Mouse (Mus musculus): ENCODE measurements around the gene Tfap4.
A peak's percentile ranks its signal among the peaks of the same experiment; 100 is the strongest.
"Not testable (repeated sequence)": the region's sequence is repeated elsewhere in the genome, so short reads cannot be mapped to it uniquely, and the experiment has no call there.

The Tfap4 gene

GRCm38 (mm10) chr16:4552829-4553550 is 6.7 kb downstream of the Tfap4 start:
- DNase-seq (ENCODE audit: low read depth, low spot score) = peak; percentile 87

GRCm38 (mm10) chr16:4551885-4552284 is 7.8 kb downstream of the Tfap4 start:
- no peak for DNase-seq (ENCODE audit: low read depth, low spot score)

- DNase-seq (ENCODE audit: low read depth, low spot score) = peak; percentile 83
Measured at GRCm38 (mm10) chr16:4551056-4551455, 8.6 kb downstream of the Tfap4 start.

- DNase-seq (ENCODE audit: low read depth, low spot score) = no peak
Measured at GRCm38 (mm10) chr16:4548953-4549688, 10.5 kb downstream of the Tfap4 start.

DNA sequence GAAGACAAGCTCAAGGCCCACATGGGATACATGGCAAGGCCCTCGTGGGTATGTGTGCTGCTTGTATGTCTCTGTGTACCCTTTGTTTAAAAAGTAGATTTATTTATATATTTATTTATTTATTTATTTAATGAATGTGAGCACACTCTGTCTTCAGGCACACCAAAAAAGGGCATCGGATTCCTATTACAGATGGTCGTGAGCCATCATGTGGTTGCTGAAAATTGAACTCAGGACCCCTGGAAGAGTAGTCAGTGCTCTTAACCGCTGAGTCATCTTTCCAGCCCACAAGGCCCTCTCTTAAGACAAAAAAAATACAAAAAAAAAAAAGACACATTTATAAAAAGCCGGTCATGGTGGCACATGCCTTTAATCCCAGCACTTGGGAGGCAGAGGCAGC is 12.0 kb downstream of the Tfap4 start:
- DNase-seq (ENCODE audit: low read depth, low spot score) = peak; percentile 59

- no peak for DNase-seq (ENCODE audit: low read depth, low spot score)
Measured at GRCm38 (mm10) chr16:4546838-4547237, 12.8 kb downstream of the Tfap4 start.

DNA sequence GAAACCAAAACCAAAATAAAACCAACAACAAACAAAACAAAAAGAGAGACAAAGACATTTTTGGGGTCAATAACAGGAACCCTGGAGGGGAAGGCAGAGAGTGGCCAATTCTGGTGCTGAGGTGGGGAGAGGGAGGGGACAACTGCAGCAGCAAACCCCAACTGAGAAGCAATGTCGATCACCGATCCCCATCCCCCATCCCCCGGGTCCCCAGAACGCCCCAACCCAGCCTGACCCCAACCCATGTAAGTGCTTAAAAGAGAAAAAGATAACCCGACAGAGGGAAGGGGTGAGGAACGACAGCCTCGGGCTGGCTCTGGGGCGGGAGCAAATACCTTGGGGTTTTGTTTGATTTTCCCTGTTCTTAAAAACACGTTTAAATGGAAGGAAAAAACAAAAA is 14.8 kb downstream of the Tfap4 start:
- DNase-seq (ENCODE audit: low read depth, low spot score) = no peak

DNA sequence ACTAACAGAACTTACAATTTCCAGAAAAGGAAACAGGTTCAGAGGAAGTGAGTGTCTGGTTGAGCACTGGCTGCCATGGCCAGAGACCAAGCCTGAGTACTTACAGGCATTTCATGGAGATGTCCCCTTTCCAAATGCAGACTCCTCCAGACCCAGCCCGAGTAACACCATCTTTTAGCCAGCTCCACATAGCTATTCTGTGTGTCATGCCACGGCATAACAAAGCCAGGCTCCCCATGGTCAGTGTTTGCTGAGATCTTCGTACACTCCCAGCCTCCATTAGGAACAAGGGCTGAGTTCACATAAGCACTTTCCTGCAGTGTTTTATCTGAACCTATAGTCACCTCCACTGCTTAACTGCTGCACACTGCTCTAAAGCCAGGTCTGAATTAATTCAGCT is 16.4 kb downstream of the Tfap4 start:
- peak; percentile 56 for DNase-seq (ENCODE audit: low read depth, low spot score)

DNA sequence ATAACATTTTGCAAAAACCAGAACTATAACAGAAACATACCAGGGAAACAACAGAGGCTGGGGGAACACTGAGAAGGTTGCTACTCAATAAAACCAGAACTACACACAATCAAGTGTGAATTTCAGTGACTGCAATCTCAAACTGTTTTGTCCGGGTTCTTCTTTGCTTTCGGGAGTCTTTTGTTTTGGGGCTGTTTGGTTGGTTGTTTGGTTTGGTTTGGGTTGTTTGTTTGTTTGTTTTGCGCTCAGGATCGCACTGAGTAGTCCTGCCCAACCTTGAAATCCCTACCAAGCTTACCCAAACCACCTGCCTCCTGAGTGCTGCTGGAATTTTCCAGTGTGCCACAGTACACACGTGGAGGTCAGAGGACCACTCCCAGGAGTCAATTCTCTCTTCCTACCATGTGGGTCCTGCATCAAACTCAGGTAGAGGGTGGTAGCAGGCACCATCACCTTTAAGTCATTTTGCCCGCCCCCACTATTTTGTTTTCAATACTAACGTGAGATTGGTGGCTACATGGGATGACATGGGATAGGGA is 17.3 kb downstream of the Tfap4 start:
- no peak for DNase-seq (ENCODE audit: low read depth, low spot score)

DNA sequence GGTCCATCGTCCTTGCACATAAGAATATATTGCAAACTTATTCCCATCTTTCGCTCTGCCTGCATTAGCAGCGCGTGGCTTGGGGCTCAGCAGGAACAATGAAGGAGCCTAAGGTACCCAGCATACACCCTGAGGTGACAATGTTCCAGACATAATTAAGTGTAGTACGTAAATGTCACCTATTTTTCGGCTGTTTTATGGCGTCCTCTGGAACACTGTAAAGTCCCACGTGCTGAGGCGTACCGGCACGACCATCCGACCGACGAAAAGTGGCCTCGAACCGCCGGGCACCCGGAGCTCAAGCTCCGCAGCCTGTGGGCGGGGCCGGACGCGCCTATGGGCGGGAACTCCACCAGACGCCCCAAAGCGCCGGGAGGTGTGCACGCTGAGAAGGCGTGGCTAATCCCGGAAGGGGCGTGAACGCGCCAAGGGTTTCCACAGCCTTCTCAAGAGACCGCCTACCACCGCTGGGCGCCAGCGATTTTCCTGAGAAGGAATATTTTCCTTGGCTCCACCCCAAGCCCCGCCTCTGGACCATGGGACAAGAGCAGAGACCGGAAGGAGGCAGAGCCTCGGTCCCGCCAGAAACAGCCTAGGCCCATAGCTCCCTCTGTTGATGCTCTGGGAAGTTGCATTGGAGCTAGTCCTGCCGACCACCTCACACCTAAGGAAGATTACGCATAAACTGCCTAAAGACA is 18.0 kb downstream of the Tfap4 start, which contains the start of gene Srl:
Srl (minus strand) TSS at position 316 of the 698 bp plus-strand sequence.
- DNase-seq (ENCODE audit: low read depth, low spot score) = peak; percentile 100

GRCm38 (mm10) chr16:4541033-4541432 is 18.6 kb downstream of the Tfap4 start:
- no peak for DNase-seq (ENCODE audit: low read depth, low spot score)

DNA sequence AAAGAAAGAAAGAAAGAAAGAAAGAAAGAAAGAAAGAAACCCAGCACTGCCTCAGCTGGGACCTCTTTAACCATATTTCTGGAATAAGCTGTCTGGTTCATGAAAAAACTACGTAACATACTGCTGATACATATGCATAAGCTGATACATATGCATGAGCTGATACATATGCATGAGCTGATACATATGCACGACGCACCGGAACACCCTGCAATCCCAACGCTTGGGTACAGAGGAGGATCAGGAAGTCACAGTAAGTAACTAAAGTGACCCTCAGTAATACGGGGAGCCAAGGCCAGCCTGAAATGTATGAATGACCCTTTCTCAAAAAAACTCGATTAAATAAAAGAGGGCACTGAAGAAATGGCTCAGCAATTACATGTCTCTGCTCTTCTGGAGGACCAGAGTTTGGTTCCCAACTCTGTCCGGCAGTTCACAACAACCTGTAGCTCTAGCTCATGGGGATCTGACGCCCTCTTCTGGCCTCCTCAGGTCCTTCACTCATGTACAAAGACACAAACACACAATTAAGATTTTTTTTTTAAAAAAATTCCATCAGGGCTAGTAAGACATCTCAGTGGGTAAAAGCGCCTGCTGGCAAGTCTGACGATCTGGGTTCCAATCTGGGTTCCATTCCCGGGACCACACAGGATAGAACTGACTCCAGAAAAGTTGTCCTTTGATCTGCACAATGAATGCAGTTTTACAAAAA is 19.4 kb downstream of the Tfap4 start:
- DNase-seq (ENCODE audit: low read depth, low spot score) = peak; percentile 22

DNA sequence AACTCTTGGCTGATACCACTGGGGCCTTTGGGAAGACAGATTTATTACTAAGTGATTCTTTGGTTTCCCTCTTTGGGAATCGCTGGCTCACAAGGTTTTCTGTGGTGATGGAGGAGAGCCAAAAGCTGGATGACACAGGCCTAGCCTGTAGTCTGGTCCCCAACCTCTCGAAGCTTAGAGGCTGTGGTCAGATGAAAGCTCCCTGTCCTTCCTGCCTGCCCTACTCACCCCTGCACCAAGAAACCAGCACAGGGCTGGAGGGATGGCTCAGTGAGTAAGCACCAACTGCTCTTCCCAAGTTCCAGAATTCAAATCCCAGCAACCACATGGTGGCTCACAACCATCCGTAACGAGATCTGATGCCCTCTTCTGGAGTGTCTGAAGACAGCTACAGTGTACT is 20.1 kb downstream of the Tfap4 start:
- DNase-seq (ENCODE audit: low read depth, low spot score) = peak; percentile 64

GRCm38 (mm10) chr16:4537616-4538358 is 21.9 kb downstream of the Tfap4 start:
- no peak for DNase-seq (ENCODE audit: low read depth, low spot score)

DNA sequence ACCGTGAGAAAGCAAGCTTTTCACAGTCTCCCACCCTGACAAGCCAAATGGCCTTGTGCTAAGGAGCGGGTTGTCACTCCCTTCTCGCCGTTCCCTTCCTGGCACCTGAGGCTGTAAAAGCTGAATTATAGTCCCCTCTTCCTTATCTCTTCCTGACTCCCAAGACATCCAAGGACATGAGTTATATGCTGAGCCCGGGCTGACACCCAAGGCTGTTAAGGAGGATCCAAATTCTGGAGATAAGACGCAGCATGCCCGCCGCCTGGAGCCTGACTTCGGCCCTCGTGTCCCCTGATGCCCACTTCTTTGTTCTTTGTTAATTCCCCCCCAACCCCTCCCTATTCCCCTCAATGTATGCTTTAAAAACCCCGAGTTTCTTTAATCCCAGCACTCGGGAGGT is 32.3 kb downstream of the Tfap4 start:
- DNase-seq (ENCODE audit: low read depth, low spot score) = not testable (repeated sequence)

DNA sequence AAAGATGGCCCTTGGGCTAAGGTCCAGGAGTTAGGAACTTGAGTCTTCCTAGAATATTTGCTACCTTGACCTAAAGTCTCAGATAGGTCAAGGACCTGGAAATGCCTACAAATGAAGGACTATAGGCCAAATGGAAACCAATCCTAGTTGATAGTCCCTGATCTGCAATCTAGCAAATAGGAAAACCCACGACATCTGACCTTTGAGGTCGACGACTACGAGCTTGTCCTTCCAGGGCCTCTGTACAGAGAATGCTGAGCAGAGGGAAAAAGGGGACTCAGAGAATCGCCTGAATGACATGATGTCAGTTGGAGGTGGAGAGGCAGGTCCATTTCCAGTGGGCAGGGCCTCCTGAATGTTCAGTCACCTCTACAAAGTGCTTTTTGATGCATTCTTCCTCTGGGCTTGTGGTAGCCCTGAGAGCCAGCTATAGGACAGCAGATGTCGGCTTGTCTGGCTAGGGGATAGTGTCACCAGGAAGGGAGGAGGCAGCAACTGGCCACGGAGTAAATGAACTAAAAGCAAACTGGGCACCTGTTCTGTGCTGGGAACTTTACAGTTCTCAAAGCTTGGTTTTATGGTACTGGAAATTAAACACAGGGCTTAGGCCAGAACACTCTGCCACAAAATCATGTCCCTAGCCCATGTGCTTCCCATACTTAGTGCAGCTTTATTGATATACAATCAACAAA is 36.2 kb downstream of the Tfap4 start:
- no peak for DNase-seq (ENCODE audit: low read depth, low spot score)

GRCm38 (mm10) chr16:4522879-4523278 is 36.8 kb downstream of the Tfap4 start:
- no peak for DNase-seq (ENCODE audit: low read depth, low spot score)

DNA sequence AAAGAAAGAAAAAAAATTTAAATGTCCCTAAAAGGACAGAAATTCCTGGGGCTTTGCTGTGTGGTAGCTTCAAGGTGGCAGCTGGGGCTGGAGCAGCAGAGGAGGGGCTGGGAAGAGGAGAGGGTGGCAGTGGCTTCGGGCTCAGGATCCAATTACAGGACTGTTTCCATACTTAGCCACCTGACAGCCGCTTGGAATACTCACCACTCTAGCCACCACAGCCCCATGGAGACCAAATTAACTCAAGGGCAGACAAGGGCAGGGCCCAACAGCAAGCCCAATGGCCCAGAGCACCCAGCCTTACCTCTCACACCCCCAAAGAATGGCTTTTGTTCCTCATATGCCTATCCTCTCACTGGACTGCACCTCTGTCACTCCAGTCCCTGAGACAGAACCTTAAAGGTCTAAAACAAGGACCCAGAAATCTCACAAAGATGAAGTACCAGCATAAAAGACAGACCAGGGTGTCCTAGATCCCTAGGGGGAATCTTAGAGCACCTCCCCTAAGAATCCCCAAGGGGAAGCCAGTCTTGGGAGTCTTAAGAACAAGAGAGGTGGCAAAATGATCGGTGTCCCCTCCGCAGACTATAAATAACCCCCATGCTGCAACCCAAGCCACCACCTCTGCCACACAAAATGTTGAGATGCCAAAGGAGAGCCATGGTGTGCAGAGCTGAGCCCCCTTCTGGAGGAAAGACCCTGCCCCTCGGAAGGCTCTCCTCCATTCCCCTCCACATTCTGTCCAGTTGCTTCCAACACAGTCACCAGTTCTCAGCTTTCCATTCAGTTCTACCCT is 37.7 kb downstream of the Tfap4 start:
- DNase-seq (ENCODE audit: low read depth, low spot score) = no peak

DNA sequence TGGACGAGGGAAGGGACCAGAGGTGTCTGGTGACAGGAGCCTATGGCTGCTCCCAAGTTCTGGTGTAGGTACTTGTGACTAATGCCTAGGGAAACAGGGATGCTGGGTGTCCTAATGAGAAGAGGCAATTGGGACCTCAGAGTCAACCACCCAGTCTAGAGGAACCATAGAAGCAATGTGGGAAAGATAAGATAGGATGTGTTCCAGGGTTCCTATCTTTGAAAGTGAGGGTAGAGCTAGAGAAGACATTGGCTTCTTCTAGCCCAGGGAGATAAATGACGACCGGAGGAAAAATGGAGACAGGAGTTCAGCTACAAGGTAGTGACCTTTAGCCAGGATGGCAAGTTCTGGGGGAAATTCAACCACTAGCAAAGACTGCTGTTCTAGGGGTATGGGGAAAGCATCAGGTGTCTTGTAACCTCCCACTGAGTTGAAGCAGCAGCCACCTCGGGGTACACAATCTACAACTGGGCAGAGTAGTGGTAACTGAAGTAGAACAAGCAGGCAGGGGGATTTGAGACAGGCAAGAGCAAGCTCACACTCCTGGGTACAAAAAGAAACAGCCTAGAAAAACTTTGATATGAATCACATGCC is 38.5 kb downstream of the Tfap4 start:
- no peak for DNase-seq (ENCODE audit: low read depth, low spot score)
